Mouse (Mus musculus) lung, embryonic 14.5 days (tissue): ENCODE results near the gene Il18rap. TPM values are rescaled to one million over a fixed set of nuclear protein-coding genes. Genes with fewer than 3 reads are reported as not detected.

ENCODE experiments used
- ATAC-seq: fragments of 200-750 bp; cut with Nextera tagmentation; 2 replicates; pipeline ENCODE4 v1.8.0; 2017; ENCODE audit warnings: mild to moderate bottlenecking, moderate TSS enrichment, moderate library complexity; ENCODE audit not compliant: insufficient read depth
- DNase-seq: peaks from one replicate; pipeline ENCODE4 v3.0.0-alpha.2; 2015
- H3K27ac ChIP-seq: fragments of 300-500 bp; sonication (generic); 2 replicates; pipeline ENCODE4 v1.5.1; 2014; ENCODE audit warnings: low read depth, mild to moderate bottlenecking, moderate library complexity
- H3K27me3 ChIP-seq: fragments of 300-500 bp; sonication (generic); 2 replicates; pipeline ENCODE4 v1.6.1; 2014; ENCODE audit warnings: low read length, control low read depth; ENCODE audit not compliant: insufficient read depth
- H3K36me3 ChIP-seq: fragments of 300-500 bp; sonication (generic); 2 replicates; pipeline ENCODE4 v1.6.1; 2014; ENCODE audit warnings: control low read depth; ENCODE audit not compliant: insufficient read depth
- H3K4me1 ChIP-seq: fragments of 300-500 bp; sonication (generic); 2 replicates; pipeline ENCODE4 v1.6.1; 2014; ENCODE audit warnings: antibody characterized with exemption, control low read depth; ENCODE audit not compliant: insufficient read depth
- H3K4me2 ChIP-seq: fragments of 300-500 bp; sonication (generic); 2 replicates; pipeline ENCODE4 v1.6.1; 2014; ENCODE audit warnings: mild to moderate bottlenecking
- H3K4me3 ChIP-seq: fragments of 300-500 bp; sonication (generic); 2 replicates; pipeline ENCODE4 v1.5.1; 2014; ENCODE audit warnings: low read depth, low read length
- H3K9ac ChIP-seq: fragments of 300-500 bp; sonication (generic); 2 replicates; pipeline ENCODE4 v1.6.1; 2014
- H3K9me3 ChIP-seq: fragments of 300-500 bp; sonication (generic); 2 replicates; pipeline ENCODE4 v1.6.1; 2016; ENCODE audit warnings: low read depth, low read length, control low read depth
- CTCF ChIP-seq: IDR thresholded peaks from 2 replicates; pipeline ENCODE4 v1.5.1; 2016; ENCODE audit warnings: antibody characterized with exemption, low read depth
- whole genome bisulfite sequencing: fragments of 180-500 bp; shearing (Covaris S2); extraction: QIAGEN DNeasy Blood & Tissue Kit; methylation state at CpG from one replicate; pipeline ENCODE4 v1.1.7; 2014; 5-methylcytosine and 5-hydroxymethylcytosine counted together
- polyA plus RNA-seq: library from polyadenylated mRNA; unstranded; fragments of >200 nt; fragmentation: Nextera tagmentation; extraction: Ambion mirVana; gene quantifications from 2 replicates; pipeline ENCODE4 v1.2.1, GENCODE M21; 2014

The Il18rap gene
- polyA plus RNA-seq, 1 experiment from 2014 or later = 0.14 TPM

DNA sequence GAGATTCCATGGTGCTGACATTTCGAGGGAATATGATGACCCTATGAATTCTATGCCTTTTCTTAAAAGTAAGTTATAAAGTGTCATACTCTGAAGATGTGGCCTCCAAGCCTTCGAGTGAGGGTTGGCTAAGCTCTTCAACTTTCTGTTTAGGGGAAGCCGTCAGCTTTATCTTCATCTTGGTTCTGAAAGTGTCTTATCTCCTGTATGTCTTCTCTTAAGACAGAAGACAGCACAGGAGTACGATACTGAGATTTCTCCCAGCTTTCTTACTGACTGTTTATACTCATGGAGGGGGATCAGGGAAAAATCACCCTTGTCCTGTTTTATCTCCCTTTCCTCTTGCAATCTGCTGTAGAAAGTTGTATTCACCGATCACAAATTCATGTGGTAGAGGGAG, 40.8 kb upstream of the Il18rap start:
- Histone ChIP-seq H3K4me2 (no peak overlapping the region), H3K9me3 (no peaks in the 10 kb centered on the region), H3K4me1 (no peaks in the 10 kb centered on the region), H3K4me3 (no peak overlapping the region), H3K27ac (no peak overlapping the region), H3K36me3 (no peaks in the 10 kb centered on the region), H3K27me3 (no peaks in the 10 kb centered on the region), H3K9ac (no peak overlapping the region)
- WGBS = 67% methylated on average over 5 of the region's 5 CpGs
- ATAC-seq (no peak), DNase-seq (no peak)
- no peak for TF ChIP-seq CTCF

DNA sequence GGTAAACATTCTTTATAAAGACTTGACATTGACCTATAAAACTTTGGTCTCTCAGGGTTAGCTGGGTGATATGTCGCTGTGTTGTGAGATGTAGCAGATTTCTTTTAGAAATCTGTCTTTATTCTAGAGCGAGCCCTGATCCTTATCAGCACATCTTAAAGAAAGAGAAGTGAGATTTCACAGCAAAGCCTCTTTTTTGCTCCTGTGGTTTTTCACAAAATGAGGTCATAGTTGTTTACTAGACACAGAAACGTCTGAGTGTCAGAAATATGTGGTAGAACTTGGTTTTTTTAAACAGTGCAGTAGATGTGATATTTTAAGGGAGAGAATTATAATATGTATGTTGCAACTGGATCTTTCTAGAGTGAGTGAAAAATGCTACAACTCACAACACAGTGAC, 39.5 kb upstream of the Il18rap start:
- no peak for TF ChIP-seq CTCF
- Histone ChIP-seq H3K4me3 (no peak overlapping the region), H3K9ac (no peak overlapping the region), H3K36me3 (no peaks in the 10 kb centered on the region), H3K4me2 (no peak overlapping the region), H3K9me3 (no peaks in the 10 kb centered on the region), H3K27ac (no peak overlapping the region), H3K27me3 (no peaks in the 10 kb centered on the region), H3K4me1 (no peaks in the 10 kb centered on the region)
- ATAC-seq (no peak), DNase-seq (no peak)
- 39% methylated on average over 3 of the region's 3 CpGs for WGBS

DNA sequence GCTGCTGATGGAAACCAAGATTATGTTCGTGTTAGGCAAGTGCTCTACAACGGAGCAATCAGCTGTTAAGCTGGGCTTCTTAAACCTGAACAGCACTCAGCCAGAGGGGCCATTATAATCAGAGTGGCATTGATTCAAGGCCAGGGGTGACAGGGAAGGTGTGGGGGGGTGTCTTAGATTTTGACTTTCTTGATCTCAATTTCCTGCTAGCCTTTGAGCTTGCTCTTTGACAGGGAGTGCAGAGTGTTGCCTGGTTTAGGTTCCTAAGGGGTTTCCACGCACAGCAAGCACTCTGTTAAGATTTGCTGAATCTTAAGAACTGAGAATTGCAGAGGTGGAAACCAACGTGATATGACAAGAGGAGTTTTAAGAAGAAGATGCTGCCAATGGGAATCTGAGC, 38.4 kb upstream of the Il18rap start:
- no peak for ATAC-seq
- H3K4me3 ChIP-seq = no peak overlapping the region
- no peaks in the 10 kb centered on the region for H3K9me3 ChIP-seq
- H3K4me1 ChIP-seq = no peaks in the 10 kb centered on the region
- DNase-seq = no peak
- 45% methylated on average over 4 of the region's 4 CpGs for WGBS
- no peak overlapping the region for H3K4me2 ChIP-seq
- no peak overlapping the region for H3K27ac ChIP-seq
- no peaks in the 10 kb centered on the region for H3K36me3 ChIP-seq
- no peak overlapping the region for H3K9ac ChIP-seq
- H3K27me3 ChIP-seq = no peaks in the 10 kb centered on the region
- no peak for TF ChIP-seq CTCF

DNA sequence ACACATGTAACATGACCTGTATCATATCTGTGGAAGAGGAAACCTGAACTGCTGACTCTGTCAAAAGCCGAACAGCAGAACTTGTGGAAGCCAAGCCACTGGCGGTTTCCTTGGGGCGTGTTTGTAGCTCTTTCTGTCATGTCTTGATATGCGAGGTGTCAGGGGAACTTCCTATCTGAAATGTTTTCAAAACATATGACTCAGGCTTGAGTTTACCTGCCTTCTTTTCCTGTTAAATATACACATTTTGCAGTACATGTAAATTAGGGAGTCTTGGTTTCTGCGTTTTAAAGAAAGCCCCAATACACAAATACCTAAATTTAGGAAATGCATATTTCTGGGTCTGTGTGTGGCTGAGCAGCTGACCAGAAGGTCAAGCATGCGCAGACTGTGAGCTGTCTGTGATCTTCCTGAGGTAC, 35.6 kb upstream of the Il18rap start:
- no peak overlapping the region for H3K4me3 ChIP-seq
- no peak overlapping the region for H3K9ac ChIP-seq
- no peaks in the 10 kb centered on the region for H3K4me1 ChIP-seq
- no peaks in the 10 kb centered on the region for H3K27me3 ChIP-seq
- H3K9me3 ChIP-seq = no peaks in the 10 kb centered on the region
- H3K27ac ChIP-seq = no peak overlapping the region
- H3K36me3 ChIP-seq = no peaks in the 10 kb centered on the region
- H3K4me2 ChIP-seq = no peak overlapping the region
- no peak for DNase-seq
- no peak for TF ChIP-seq CTCF
- ATAC-seq = no peak
- WGBS = 37% methylated on average over 6 of the region's 6 CpGs

DNA sequence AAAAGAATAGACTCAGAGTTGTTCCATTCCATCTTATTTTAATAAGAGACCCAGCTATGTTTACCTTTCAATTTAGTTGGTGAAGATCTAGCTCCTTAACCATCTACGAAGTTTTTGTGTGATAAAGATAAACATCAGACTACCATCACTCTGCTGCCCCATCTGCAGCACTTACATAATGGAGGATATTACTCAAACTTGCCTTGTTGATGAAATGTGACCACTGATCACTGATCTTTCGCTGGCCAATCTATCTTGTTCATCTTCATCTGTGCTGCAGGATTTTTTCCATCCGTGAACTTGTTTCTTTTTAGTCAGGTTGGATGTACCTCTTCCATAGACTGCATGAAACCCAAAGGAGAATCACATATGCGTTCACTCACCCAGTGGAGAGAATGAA, 20.6 kb upstream of the Il18rap start:
- H3K4me1 ChIP-seq = no peaks in the 10 kb centered on the region
- no peak overlapping the region for H3K4me2 ChIP-seq
- H3K36me3 ChIP-seq = no peaks in the 10 kb centered on the region
- no peaks in the 10 kb centered on the region for H3K9me3 ChIP-seq
- 77% methylated on average over 4 of the region's 4 CpGs for WGBS
- ATAC-seq (no peak), DNase-seq (no peak)
- no peak overlapping the region for H3K27ac ChIP-seq
- no peak for TF ChIP-seq CTCF
- H3K4me3 ChIP-seq = no peak overlapping the region
- no peak overlapping the region for H3K9ac ChIP-seq
- H3K27me3 ChIP-seq = no peaks in the 10 kb centered on the region

DNA sequence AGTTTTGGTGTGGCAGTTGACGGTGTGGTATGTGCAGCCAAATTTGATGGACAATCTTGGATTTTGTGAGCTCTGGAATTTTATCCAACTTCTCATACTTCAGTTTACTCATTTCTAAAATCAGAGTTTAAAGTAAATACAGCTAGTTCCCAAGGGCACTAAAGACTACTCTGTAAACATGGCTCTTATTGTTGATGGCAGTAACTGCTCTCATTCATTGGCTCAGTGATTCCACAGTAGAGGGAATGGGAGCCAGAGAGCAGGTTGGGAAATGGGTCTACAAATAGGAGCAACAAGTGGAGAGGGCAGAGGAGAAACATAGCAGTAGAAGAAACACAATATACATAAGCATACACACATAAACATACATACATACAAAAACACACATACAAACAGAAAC, 15.5 kb upstream of the Il18rap start:
- 62% methylated on average over 1 of the region's 1 CpGs for whole genome bisulfite sequencing
- TF ChIP-seq CTCF = no peak
- no peak for DNase-seq

DNA sequence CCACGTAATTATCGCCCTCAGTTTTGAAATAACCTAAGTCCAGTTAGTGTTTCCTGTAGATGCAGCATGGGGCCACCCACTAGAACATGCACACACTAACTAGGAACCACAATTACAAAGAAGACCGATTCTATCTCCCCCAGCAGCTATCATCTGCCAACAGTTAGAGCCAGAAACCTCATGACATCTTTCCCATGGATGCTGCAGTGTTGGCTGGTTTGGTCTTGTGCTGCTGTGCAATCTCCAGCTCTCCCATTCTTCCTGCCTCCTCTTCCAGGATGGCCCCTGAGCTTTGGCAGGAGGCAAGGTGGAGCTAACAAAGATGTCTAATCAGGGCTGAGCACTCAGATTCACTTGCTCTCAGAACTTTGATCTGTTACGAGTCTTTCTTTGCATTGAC, 14.0 kb upstream of the Il18rap start:
- 80% methylated on average over 4 of the region's 4 CpGs for WGBS
- no peak overlapping the region for H3K27ac ChIP-seq
- no peaks in the 10 kb centered on the region for H3K9me3 ChIP-seq
- no peak overlapping the region for H3K4me3 ChIP-seq
- ATAC-seq (no peak), DNase-seq (no peak)
- no peaks in the 10 kb centered on the region for H3K36me3 ChIP-seq
- no peak for TF ChIP-seq CTCF
- no peaks in the 10 kb centered on the region for H3K27me3 ChIP-seq
- no peak overlapping the region for H3K9ac ChIP-seq
- no peak overlapping the region for H3K4me2 ChIP-seq
- H3K4me1 ChIP-seq = no peaks in the 10 kb centered on the region

More for the DNA sequence above, 15.5 kb upstream of the Il18rap start:
- Histone ChIP-seq H3K36me3 (no peaks in the 10 kb centered on the region), H3K9ac (no peak overlapping the region), H3K27me3 (no peaks in the 10 kb centered on the region), H3K27ac (no peak overlapping the region), H3K4me3 (no peak overlapping the region), H3K9me3 (no peaks in the 10 kb centered on the region), H3K4me1 (no peaks in the 10 kb centered on the region), H3K4me2 (no peak overlapping the region)
- no peak for ATAC-seq
